Mouse (Mus musculus) heart, adult 2 months (tissue): Measurements from ENCODE around the gene Mtrr.

Experiments used
- CTCF ChIP-seq: fragments of 200-600 bp; IDR thresholded peaks from 2 replicates; pipeline ENCODE4 v1.8.1; 2022; ENCODE audit warnings: antibody characterized with exemption, mild to moderate bottlenecking, moderate library complexity
- EP300 ChIP-seq: fragments of 200-500 bp; IDR thresholded peaks from 2 replicates; pipeline ENCODE4 v1.6.1; 2011; ENCODE audit warnings: low read depth, low read length, control low read depth; ENCODE audit not compliant: insufficient read depth
- POLR2A ChIP-seq: fragments of 200-500 bp; IDR thresholded peaks from 2 replicates; pipeline ENCODE4 v1.6.1; 2011; ENCODE audit warnings: mild to moderate bottlenecking, low read depth, low read length, control low read depth; ENCODE audit not compliant: insufficient read depth

- TF ChIP-seq POLR2A (no peak), CTCF (no peak), EP300 (no peak)
These were observed 6.4 kb upstream of the Mtrr start for GRCm38 (mm10) chr13:68588352-68588751.
